Mouse (Mus musculus): ENCODE results near the gene Abr.

DNA sequence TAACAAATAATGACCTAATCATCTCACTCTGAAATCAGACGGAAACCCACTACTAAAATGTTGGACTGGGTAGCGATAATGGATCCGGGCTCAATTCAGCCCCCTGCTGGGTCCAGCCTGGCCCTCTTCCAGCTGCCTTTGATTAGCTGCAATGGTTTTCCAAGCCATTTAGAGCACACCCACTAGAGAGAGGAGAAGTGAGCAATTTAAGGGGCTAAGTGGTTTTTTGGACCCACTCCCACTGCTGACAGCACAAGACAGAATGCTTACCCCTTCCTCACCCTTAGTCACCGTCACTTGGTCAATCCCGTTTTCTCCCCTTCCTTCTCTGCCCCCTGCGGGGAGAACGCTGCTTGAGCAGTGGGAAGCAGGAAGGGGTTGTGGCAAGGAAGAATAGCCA lies 24.9 kb upstream of the Abr start:
- TF ChIP-seq POLR2A (IDR thresholded peaks at IDR 0.05; ENCODE audit: insufficient read length, low read depth) (no peak), E2F4 (IDR thresholded peaks at IDR 0.05; ENCODE audit: insufficient read depth) (no peak), MYOD1 (IDR thresholded peaks at IDR 0.05; ENCODE audit: control insufficient read depth in 1 of 3, insufficient read length in 2 of 3, low read depth in 2 of 3) (no peak), MAX (IDR thresholded peaks at IDR 0.05; ENCODE audit: low read depth) (no peak), USF1 (IDR thresholded peaks at IDR 0.05; ENCODE audit: low read depth) (no peak), POLR2AphosphoS2 (IDR thresholded peaks at IDR 0.05; ENCODE audit: insufficient read length, low read depth) (no peak)
